Mouse (Mus musculus) ovary, postnatal 10 days (tissue): ENCODE results near the gene Cpt1c.

ENCODE experiments used
- DNase-seq: peaks from one replicate; pipeline ENCODE4 v3.0.0; 2022; ENCODE audit warnings: low spot score

The Cpt1c gene

GRCm38 (mm10) chr7:44918219-44918618, 56.4 kb downstream of the Cpt1c start:
- DNase-seq, result no peak

GRCm38 (mm10) chr7:44916881-44917280, 57.8 kb downstream of the Cpt1c start:
- DNase-seq, result no peak

DNA sequence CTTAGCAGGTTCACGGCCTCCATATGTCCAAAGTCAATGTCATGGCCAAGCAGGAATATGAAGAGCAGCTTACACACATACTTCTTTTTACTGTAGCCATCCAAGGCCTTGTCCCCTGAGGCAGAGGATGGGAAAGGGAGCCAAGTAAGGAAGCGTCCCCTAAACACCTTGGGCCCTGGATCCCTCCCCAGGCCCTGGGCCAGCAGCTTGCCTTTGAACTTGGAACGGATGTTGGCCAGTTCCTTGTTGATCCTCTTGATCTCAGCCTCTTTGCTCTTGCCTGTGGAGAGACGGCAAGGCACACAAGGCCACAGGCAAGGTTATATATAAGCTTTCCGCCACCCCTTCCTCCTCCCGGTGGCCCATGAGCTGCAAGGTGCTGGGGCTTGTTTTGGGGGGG, 58.5 kb downstream of the Cpt1c start:
- DNase-seq, result no peak

GRCm38 (mm10) chr7:44915314-44915713, 59.3 kb downstream of the Cpt1c start:
- no peak for DNase-seq

DNA sequence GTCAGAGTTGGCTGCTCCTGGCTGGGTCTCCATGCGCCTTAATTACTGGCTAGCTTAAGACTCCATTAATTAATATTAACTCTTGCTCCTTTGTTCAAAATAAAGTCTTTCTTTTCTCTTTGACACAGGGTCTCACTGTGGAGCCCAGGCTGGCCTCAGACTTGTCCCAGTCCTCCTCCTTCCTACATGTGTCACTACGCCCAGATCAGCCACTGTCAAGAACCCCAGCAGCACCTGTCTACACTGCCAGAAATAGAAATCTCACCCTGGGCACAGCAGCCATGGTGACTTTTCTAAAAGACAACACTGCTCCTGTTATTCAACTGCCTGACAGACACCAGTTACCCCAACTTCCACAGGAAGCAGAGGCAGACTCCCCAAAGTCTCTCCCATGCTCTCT, 60.3 kb downstream of the Cpt1c start:
- no peak for DNase-seq
